Mouse (Mus musculus) layer of hippocampus, adult 6 months (tissue): ENCODE results near the gene Ube2m. TPM values are rescaled to one million over a fixed set of nuclear protein-coding genes. Genes with fewer than 3 reads are reported as not detected.

Source experiments
- long read RNA-seq, 2 experiments: library from polyadenylated mRNA; unstranded; transcript quantifications; one replicate each; pipeline ENCODE4 v2.0.0; 2019 to 2020
- polyA plus RNA-seq: library from polyadenylated mRNA; unstranded; fragments of <200 nt; fragmentation: Nextera tagmentation; gene quantifications from 2 replicates; pipeline ENCODE4 v1.2.3, GENCODE M21; 2021

Gene Ube2m
- polyA plus RNA-seq = 23.7 and 27.4 TPM in 2 replicates
- long read RNA-seq, experiment 1, transcript Ube2m-201 (6 exons, 1,472 nt) = major isoform, 6 of 21 reads
- long read RNA-seq, experiment 1, partial matches to known transcripts = 13 of 21 reads
- long read RNA-seq, experiment 1, other reads (novel, unspliced or antisense) = 0 of 21 reads
- long read RNA-seq, experiment 2, transcript Ube2m-201 (6 exons, 1,472 nt) = major isoform, 5 of 7 reads
- long read RNA-seq, experiment 2, partial matches to known transcripts = 0 of 7 reads
- long read RNA-seq, experiment 2, other reads (novel, unspliced or antisense) = 0 of 7 reads

DNA sequence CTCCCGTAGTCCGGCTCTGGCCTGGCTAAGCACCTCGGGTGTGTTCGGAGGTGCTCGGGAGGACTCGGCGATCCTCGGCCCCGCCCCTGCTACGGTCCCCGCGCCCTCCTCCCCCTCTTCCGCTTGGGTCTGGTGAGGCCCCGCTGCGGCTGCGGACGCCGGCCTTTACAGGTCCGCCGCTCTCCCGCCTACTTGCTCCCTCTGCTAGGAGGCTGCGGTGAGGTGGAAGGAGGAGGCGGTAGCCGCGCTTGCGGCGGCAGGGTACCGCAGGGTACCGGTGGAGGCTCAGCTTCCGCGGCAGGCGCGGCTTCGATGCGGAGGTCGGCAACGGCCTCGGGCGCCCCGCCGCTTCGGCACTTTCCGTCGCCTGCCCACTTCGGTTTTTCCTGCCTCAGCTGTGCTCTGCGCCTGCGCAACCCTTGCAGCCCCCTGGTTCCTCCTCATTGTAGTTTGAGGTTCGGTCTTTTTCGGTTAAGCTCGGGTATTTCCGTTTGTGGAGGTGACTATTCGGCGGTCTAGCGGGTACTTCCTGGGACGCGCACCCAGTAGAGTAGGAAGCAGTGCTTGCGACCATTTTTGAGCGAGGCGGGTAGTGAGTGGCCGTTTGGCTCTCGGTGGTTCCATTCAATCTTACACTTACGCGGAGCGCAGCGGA, at the start of gene Ube2m:
Ube2m (minus strand) TSS at position 375 of the 655 bp plus-strand sequence.

GRCm38 (mm10) chr7:13054287-13055010, 16.4 kb upstream of the Ube2m start, which contains the start of gene Mzf1:
Gene Mzf1 (minus strand): TSS chr7:13054764.

GRCm38 (mm10) chr7:13034148-13034977, 3.7 kb downstream of the Ube2m start, which contains the start of gene Chmp2a:
Gene Chmp2a (minus strand): TSS chr7:13034807.

DNA sequence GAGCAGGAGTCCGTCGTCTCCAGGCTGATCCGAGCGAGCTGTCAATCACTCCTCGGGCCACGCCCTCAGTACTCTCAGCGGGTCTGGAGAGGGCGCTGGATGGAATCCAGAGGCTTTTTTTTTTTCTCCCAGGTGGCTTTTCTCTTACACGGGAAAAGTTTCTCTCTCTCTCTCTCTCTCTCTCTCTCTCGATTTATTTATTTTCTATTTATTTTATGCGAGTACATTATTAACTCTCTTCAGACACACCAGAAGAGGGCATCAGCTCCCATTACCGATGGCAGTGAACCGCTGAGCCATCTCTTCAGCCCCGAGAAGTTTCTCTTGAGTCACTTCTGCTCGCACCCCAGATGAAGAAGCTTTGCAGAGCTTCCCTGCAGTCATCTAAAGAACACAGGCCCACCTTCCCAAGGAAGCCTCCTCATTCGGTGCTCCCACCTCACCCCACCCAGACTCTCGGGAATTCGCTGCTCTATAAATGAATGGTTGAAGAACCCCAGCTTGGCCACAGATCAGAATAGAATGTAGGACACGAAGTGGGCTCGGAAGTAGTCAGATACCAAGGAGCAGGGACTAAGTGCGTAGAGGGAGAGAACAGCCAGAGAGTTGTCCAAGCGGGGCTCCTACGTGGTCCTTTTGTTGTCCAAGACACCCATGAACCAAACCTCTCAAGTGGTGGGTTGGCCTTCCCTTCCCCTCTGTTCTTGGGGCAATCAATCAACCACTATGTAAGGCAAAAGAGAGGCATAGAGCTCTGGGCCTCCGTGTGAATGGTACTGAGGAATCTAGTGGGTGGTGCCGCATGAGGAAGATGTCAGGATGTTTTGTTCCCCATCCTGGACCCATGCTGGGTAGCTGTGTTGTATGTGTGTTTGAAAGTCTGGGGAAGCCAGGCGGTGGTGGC, 27.8 kb downstream of the Ube2m start, which contains the start of gene Zbtb45:
Zbtb45 (minus strand) TSS at position 30 of the 904 bp plus-strand sequence.

DNA sequence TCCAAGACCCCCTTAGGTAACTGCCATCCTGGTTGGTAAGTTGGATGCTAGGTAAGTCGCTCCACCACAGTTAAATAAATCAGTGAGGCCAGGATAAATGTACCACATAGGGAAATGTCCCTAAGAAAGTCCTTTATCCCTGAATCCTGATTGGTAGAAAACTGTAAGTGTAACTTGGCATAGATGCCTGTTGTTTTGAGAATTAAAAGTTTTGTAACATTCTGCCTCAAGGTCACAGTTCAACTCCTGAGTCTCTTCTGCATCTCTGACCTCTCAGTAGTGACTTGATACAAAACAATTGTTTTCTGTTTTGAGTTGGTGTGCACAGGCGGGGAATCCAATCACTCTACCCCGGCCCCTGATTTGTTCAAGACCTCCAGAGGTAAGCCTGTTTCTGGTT, 39.2 kb downstream of the Ube2m start, which contains the start of gene Trim28:
Trim28 (plus strand) TSS at position 264 of the 400 bp plus-strand sequence.

GRCm38 (mm10) chr7:12998053-12998452, 40.0 kb downstream of the Ube2m start, which contains the start of gene Slc27a5:
Gene Slc27a5 (minus strand): TSS chr7:12998192.

Other genes starting within 250 kb of the Ube2m start
- 8.7 and 8.8 TPM in 2 replicates for gene Zscan18, start 234.6 kb downstream of the Ube2m start, polyA plus RNA-seq
- gene Zfp329, start 219.4 kb downstream of the Ube2m start, polyA plus RNA-seq = 7.9 and 9.7 TPM in 2 replicates
- 8.4 and 8.5 TPM in 2 replicates for gene Zfp110, start 203.5 kb downstream of the Ube2m start, polyA plus RNA-seq
- gene Zfp128, start 157.1 kb downstream of the Ube2m start, polyA plus RNA-seq = 3.5 TPM in 2 replicates
- 11.5 and 11.8 TPM in 2 replicates for gene Zscan22, start 140.5 kb downstream of the Ube2m start, polyA plus RNA-seq
- 627 and 629 TPM in 2 replicates for gene Rps5, start 116.0 kb downstream of the Ube2m start, polyA plus RNA-seq
- gene Rnf225, start 110.9 kb downstream of the Ube2m start, polyA plus RNA-seq = 0.39 TPM in 2 replicates
- gene Zfp324, start 72.4 kb downstream of the Ube2m start, polyA plus RNA-seq = 2.2 TPM in 2 replicates
- gene Zfp446, start 60.4 kb downstream of the Ube2m start, polyA plus RNA-seq = 3.7 and 4.2 TPM in 2 replicates
- 0.06 TPM in 1 of 2 replicates, not detected in the other for gene Slc27a5, start 40.1 kb downstream of the Ube2m start, polyA plus RNA-seq
- 83.4 and 85.0 TPM in 2 replicates for gene Trim28, start 39.2 kb downstream of the Ube2m start, polyA plus RNA-seq
- 8.1 and 9.6 TPM in 2 replicates for gene Zbtb45, start 28.2 kb downstream of the Ube2m start, polyA plus RNA-seq
- gene Chmp2a, start 3.5 kb downstream of the Ube2m start, polyA plus RNA-seq = 316 and 338 TPM in 2 replicates
- 6.5 and 7.3 TPM in 2 replicates for gene Mzf1, start 16.5 kb upstream of the Ube2m start, polyA plus RNA-seq
- not detected in 2 replicates for gene Vmn1r85, start 56.9 kb upstream of the Ube2m start, polyA plus RNA-seq
- not detected in 2 replicates for gene Vmn1r86, start 81.6 kb upstream of the Ube2m start, polyA plus RNA-seq
- gene Vmn1r87, start 101.9 kb upstream of the Ube2m start, polyA plus RNA-seq = not detected in 2 replicates
- not detected in 2 replicates for gene Vmn1r88, start 121.3 kb upstream of the Ube2m start, polyA plus RNA-seq
- not detected in 2 replicates for gene Vmn1r89, start 174.7 kb upstream of the Ube2m start, polyA plus RNA-seq
- 5.2 and 5.4 TPM in 2 replicates for gene Lig1, start 239.0 kb upstream of the Ube2m start, polyA plus RNA-seq
- 2.5 and 2.8 TPM in 2 replicates for gene Zswim9, start 240.4 kb upstream of the Ube2m start, polyA plus RNA-seq